Mouse (Mus musculus) embryonic fibroblast, embryonic 13.5 days (primary cell): ENCODE measurements around the gene Atp5d. TPM values are rescaled to one million over a fixed set of nuclear protein-coding genes. Genes with fewer than 3 reads are reported as not detected.
"Not testable (repeated sequence)": the region's sequence is repeated elsewhere in the genome, so short reads cannot be mapped to it uniquely, and the experiment has no call there.

Experiments used
- H3K27ac ChIP-seq: 2 replicates; pipeline ENCODE4 v1.5.1; 2012; ENCODE audit warnings: low read length, control low read depth, inconsistent platforms; ENCODE audit not compliant: insufficient read depth
- H3K4me1 ChIP-seq: 2 replicates; pipeline ENCODE4 v1.6.1; 2011; ENCODE audit warnings: low read length; ENCODE audit not compliant: control insufficient read depth, insufficient read depth
- H3K4me3 ChIP-seq: 2 replicates; pipeline ENCODE4 v1.5.1; 2011; ENCODE audit warnings: mild to moderate bottlenecking, control low read depth, low read length; ENCODE audit not compliant: insufficient read depth
- CTCF ChIP-seq: IDR thresholded peaks from 2 replicates; pipeline ENCODE4 v1.5.1; 2011; ENCODE audit warnings: mild to moderate bottlenecking, control low read depth, low read length, moderate library complexity, borderline replicate concordance; ENCODE audit not compliant: insufficient read depth
- POLR2A ChIP-seq: IDR thresholded peaks from 2 replicates; pipeline ENCODE4 v1.6.1; 2011; ENCODE audit warnings: low read depth, mild to moderate bottlenecking, control low read depth, low read length, moderate library complexity
- polyA plus RNA-seq: library from polyadenylated mRNA; stranded (reverse); fragments of >200 nt; gene quantifications from 2 replicates; pipeline ENCODE4 v1.2.4, GENCODE M21; 2011; ENCODE audit warnings: low read depth; ENCODE audit not compliant: missing spikeins, insufficient read length

The Atp5d gene
- polyA plus RNA-seq, 1 experiment: 202 TPM

GRCm38 (mm10) chr10:80164161-80164997, 25.9 kb downstream of the Atp5d start:
- Histone ChIP-seq H3K27ac (peak overlapping the region; percentile 97), H3K4me1 (peaks cover 29% of the 10 kb centered on the region), H3K4me3 (peak overlapping the region; percentile 21)
- TF ChIP-seq CTCF: no peak
- TF ChIP-seq POLR2A: no peak

- Histone ChIP-seq H3K27ac (peak overlapping the region; percentile 97), H3K4me3 (peak overlapping the region; percentile 21), H3K4me1 (peaks cover 28% of the 10 kb centered on the region)
- no peak for TF ChIP-seq POLR2A
- TF ChIP-seq CTCF: no peak
Observed at GRCm38 (mm10) chr10:80164998-80165344, 26.5 kb downstream of the Atp5d start.

GRCm38 (mm10) chr10:80165392-80166128, 27.1 kb downstream of the Atp5d start, which contains the start of gene Cirbp:
TSS of gene Cirbp (plus strand) at chr10:80165985.
- TF ChIP-seq CTCF (no peak), POLR2A (no peak)
- H3K27ac ChIP-seq: peak within 1 kb of the TSS; percentile 97
- peak within 1 kb of the TSS; percentile 21 for H3K4me3 ChIP-seq
- peaks cover 25% of the 10 kb centered on the region for H3K4me1 ChIP-seq

- Histone ChIP-seq H3K4me1 (peaks cover 23% of the 10 kb centered on the region), H3K27ac (peak overlapping the region; percentile 74)
- H3K4me3 ChIP-seq: not testable (repeated sequence)
Observed at GRCm38 (mm10) chr10:80166136-80166535, 27.7 kb downstream of the Atp5d start.

- peaks cover 16% of the 10 kb centered on the region for H3K4me1 ChIP-seq
Observed at GRCm38 (mm10) chr10:80167460-80168037, 29.1 kb downstream of the Atp5d start.

GRCm38 (mm10) chr10:80168038-80168661, 29.7 kb downstream of the Atp5d start:
- H3K27ac ChIP-seq: peak overlapping the region; percentile 85
- peaks cover 12% of the 10 kb centered on the region for H3K4me1 ChIP-seq
- TF ChIP-seq CTCF: no peak
- no peak for TF ChIP-seq POLR2A
- peak overlapping the region; percentile 90 for H3K4me3 ChIP-seq

More at GRCm38 (mm10) chr10:80167460-80168037, 29.1 kb downstream of the Atp5d start:
- peak overlapping the region; percentile 85 for H3K27ac ChIP-seq
- TF ChIP-seq POLR2A: no peak
- TF ChIP-seq CTCF: no peak
- peak overlapping the region; percentile 90 for H3K4me3 ChIP-seq

- Histone ChIP-seq H3K27ac (no peak overlapping the region), H3K4me1 (peaks cover 10% of the 10 kb centered on the region), H3K4me3 (peak overlapping the region; percentile 90; the same call in 1 of the 2 replicates)
- no peak for TF ChIP-seq CTCF
- no peak for TF ChIP-seq POLR2A
Observed at GRCm38 (mm10) chr10:80169070-80169469, 30.6 kb downstream of the Atp5d start.

- TF ChIP-seq POLR2A (no peak), CTCF (no peak)
- no peak overlapping the region for H3K27ac ChIP-seq
- no peak overlapping the region for H3K4me3 ChIP-seq
- peaks cover 9% of the 10 kb centered on the region; the same call in 1 of the 2 replicates for H3K4me1 ChIP-seq
Observed at GRCm38 (mm10) chr10:80169651-80170050, 31.2 kb downstream of the Atp5d start.

GRCm38 (mm10) chr10:80170052-80170451, 31.6 kb downstream of the Atp5d start:
- no peak overlapping the region for H3K4me3 ChIP-seq
- H3K27ac ChIP-seq: no peak overlapping the region
- no peak for TF ChIP-seq CTCF
- TF ChIP-seq POLR2A: no peak
- peaks cover 9% of the 10 kb centered on the region; the same call in 1 of the 2 replicates for H3K4me1 ChIP-seq
